Mouse (Mus musculus): Measurements from ENCODE around the gene Nppa. TPM values are rescaled to one million over a fixed set of nuclear protein-coding genes. Genes with fewer than 3 reads are reported as not detected.

Gene Nppa
- 0.26 TPM in 1 of 2 replicates, not detected in the other for polyA plus RNA-seq (2012; rRNA removed)

DNA sequence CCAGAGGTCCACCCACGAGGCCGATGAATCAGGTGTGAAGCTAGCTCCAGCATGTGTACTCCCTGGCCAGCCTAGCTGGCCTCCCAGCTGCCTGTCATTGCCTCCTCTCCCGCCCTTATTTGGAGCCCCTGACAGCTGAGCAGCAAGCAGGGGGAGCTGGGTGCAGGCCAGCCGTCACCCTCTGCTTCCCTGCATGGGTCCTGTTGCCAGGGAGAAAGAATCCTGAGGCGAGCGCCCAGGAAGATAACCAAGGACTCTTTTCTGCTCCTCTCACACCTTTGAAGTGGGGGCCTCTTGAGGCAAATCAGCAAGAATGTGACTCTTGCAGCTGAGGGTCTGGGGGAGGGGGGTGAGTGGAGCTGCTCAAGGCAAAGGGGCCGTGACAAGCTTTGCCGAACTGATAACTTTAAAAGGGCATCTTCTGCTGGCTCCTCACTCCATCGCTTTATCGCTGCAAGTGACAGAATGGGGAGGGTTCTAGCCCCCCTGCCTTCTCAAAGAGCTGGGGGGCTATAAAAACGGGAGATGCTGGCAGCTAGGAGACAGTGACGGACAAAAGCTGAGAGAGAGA, at the start of gene Nppa:
Gene Nppa (plus strand): TSS at position 521 of the 571 bp plus-strand sequence.

DNA sequence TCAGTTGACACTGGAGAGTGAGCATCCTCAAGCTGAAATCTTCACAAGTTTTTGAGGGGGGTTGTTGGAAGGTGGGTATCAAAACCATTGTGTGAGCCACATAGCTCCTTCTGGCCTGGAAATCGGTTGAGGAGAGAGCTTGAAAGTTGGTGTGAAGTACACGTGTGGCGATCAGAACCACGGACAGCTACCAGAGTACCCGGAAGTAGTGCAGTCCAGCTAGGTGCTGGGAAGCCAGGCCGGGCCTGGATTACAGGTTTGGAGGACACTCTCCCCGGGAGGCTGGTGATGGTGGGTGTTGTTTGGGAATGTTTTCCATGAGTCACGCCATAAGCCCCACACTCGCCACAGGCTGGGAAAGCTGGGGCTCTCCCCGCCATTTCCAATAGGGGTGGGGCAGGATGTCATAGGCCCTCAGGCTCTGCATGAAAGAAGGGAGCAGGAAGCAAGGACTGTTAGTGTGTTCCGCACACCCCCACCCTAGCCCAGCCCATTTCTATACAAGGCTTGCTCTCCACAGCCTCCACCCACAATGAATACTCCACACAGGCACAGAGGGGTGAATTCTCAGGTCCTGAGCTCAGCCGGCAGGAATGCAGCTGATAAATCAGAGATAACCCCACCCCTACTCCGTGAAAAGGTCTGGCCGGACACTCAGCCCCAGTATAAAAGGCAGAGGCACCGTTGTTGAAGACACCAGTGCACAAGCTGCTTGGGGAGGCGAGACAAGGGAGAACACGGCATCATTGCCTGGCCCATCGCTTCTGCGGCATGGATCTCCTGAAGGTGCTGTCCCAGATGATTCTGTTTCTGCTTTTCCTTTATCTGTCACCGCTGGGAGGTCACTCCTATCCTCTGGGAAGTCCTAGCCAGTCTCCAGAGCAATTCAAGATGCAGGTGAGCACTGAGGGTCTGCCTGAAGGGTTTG, 15.1 kb upstream of the Nppa start, which contains the start of gene Nppb:
Gene Nppb (plus strand): TSS at position 584 of the 928 bp plus-strand sequence.

GRCm38 (mm10) chr4:148038600-148039253, 38.2 kb downstream of the Nppa start, which contains the start of the genes Clcn6 and Mthfr:
Gene Clcn6 (minus strand): TSS chr4:148038821.
Gene Mthfr (plus strand): TSS chr4:148039077.

Other genes with a start within 250 kb of the Nppa start
- gene Zfp984, start 190.9 kb upstream of the Nppa start, polyA plus RNA-seq (2012; rRNA removed), result 0.16 and 0.18 TPM in 2 replicates
- gene Zfp933, start 152.4 kb upstream of the Nppa start, polyA plus RNA-seq (2012; rRNA removed), result 0.33 and 0.36 TPM in 2 replicates
- gene Miip, start 131.9 kb upstream of the Nppa start, polyA plus RNA-seq (2012; rRNA removed), result 78.7 and 87.3 TPM in 2 replicates
- gene Fv1, start 131.7 kb upstream of the Nppa start, polyA plus RNA-seq (2012; rRNA removed), result 0.87 and 1.2 TPM in 2 replicates
- 42.5 and 48.6 TPM in 2 replicates for gene Mfn2, start 96.0 kb upstream of the Nppa start, polyA plus RNA-seq (2012; rRNA removed)
- gene Plod1, start 64.0 kb upstream of the Nppa start, polyA plus RNA-seq (2012; rRNA removed), result 58.8 and 82.3 TPM in 2 replicates
- 135 and 150 TPM in 2 replicates for gene 2510039O18Rik, start 59.8 kb upstream of the Nppa start, polyA plus RNA-seq (2012; rRNA removed)
- not detected in 2 replicates for gene Nppb, start 14.9 kb upstream of the Nppa start, polyA plus RNA-seq (2012; rRNA removed)
- 13.8 and 14.0 TPM in 2 replicates for gene Clcn6, start 38.1 kb downstream of the Nppa start, polyA plus RNA-seq (2012; rRNA removed)
- gene Mthfr, start 38.4 kb downstream of the Nppa start, polyA plus RNA-seq (2012; rRNA removed), result 48.6 and 54.9 TPM in 2 replicates
- 54.8 and 69.8 TPM in 2 replicates for gene Agtrap, start 87.3 kb downstream of the Nppa start, polyA plus RNA-seq (2012; rRNA removed)
- 37.3 and 40.0 TPM in 2 replicates for gene Mad2l2, start 129.7 kb downstream of the Nppa start, polyA plus RNA-seq (2012; rRNA removed)
- gene Draxin, start 130.0 kb downstream of the Nppa start, polyA plus RNA-seq (2012; rRNA removed), result 0.47 and 0.78 TPM in 2 replicates
- 52.9 and 61.3 TPM in 2 replicates for gene Fbxo6, start 151.4 kb downstream of the Nppa start, polyA plus RNA-seq (2012; rRNA removed)
- gene Fbxo44, start 159.8 kb downstream of the Nppa start, polyA plus RNA-seq (2012; rRNA removed), result 19.0 and 25.0 TPM in 2 replicates
- gene Fbxo2, start 159.9 kb downstream of the Nppa start, polyA plus RNA-seq (2012; rRNA removed), result 2.0 and 2.7 TPM in 2 replicates

All from ovary, adult 2 months (tissue).